Mouse (Mus musculus) neutrophil, adult 5-6 weeks (primary cell): ENCODE results near the gene Gm3327. TPM values are rescaled to one million over a fixed set of nuclear protein-coding genes. Genes with fewer than 3 reads are reported as not detected.
"Not testable (repeated sequence)": the region's sequence is repeated elsewhere in the genome, so short reads cannot be mapped to it uniquely, and the experiment has no call there.

Experiments
- ATAC-seq: fragments of 151-379, 151-347 bp; 2 replicates; pipeline ENCODE4 v1.8.0; 2017; ENCODE audit warnings: mild to moderate bottlenecking, moderate TSS enrichment; ENCODE audit not compliant: insufficient number of reproducible peaks, poor library complexity, low FRiP score, severe bottlenecking; ENCODE audit errors: extremely low read depth
- total RNA-seq: library from RNA; stranded (forward); fragments of 200-1000 nt; gene quantifications from 2 replicates; pipeline ENCODE4 v1.2.3, GENCODE M21; 2017

Gene Gm3327
- not detected in 2 replicates for total RNA-seq

GRCm38 (mm10) chr14:44123551-44123950 lies at the start of gene Gm3327:
Gene Gm3327 (plus strand): TSS chr14:44123851.
- ATAC-seq = not testable (repeated sequence)

DNA sequence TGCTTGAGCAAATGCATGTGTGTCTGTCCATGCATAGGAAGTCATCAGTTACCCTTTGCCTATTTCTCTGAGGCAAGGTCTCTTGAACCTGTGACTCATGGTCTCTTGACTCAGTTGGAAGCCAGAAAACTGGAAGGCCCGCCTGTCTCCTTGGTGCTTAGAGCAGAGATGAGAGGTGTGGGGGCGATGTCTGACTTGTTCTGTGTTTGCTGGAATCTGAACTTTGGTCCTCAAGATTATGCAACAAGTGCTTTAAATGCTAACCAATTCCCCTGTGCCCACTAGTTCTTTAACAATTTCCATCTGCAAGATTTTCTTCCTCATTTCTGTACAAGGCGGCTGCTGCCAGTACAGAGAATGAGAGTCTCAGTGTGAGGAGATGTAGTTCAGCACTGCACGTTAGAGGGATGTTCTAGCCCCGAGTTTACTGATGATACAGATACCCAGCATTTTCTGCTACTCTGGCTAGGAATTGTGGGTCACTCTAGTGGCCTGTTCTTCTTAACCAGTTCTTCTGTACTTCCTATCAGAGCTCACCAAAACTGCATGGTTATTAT lies 45.8 kb upstream of the Gm3327 start:
- not testable (repeated sequence) for ATAC-seq

DNA sequence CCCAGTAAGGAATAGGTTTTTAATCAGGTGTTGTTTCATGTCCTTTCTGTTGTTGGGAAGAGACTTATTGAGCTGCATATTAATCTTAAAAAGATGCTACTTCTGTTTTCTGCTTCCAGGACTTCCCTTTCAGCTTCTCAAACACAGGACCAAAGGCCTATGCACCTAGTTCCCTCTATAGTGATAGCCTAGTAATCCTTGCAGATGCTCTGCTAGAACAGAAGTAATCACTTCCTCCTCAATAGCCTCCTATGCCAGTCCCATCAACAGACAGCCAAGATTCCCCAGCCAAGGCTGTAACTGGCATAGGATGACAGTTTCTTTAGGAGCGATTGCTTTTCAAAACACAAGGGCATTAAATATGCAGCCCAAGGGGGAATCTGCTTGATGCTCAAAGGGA lies 37.1 kb upstream of the Gm3327 start:
- peak; percentile 47; the same call in 1 of the 2 replicates for ATAC-seq

DNA sequence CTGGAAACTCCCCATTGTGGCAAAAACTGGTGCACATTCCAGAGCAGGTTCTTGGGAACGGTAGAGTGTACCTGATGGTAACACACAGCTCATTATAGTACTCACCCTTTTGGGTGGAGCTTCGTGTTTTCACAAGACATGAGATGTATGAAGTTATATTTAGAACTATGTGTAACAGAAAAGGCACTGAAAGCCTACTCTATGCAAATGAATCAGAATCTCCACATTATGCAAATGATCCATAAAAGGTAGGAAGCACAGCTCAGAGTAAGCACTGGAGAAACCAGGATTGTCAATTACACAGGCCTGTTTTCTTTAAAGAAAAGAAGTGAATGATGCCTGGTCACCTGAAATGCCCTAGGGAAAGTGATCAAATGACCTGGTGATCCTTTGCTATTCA lies 36.1 kb upstream of the Gm3327 start:
- ATAC-seq = not testable (repeated sequence)

DNA sequence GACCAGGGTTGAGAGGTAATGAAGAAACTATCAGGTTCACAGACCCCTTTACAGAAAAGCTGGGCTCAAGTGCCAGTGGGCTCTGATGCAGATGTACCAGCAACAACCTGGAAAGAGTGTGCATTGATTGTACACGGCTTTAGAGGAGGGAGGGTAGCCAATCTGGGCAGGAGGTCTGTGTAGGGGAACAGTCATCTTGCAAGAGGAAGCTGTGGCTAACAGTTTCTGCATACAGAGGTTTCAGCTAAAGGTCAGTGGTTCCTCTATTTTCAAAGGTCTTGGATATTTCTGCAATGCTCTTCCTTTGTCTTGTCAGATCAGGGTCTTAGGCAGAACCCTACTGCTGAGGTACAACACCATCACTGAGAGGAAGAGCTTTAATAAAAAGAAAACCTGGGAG lies 32.1 kb upstream of the Gm3327 start:
- peak; percentile 86 for ATAC-seq

DNA sequence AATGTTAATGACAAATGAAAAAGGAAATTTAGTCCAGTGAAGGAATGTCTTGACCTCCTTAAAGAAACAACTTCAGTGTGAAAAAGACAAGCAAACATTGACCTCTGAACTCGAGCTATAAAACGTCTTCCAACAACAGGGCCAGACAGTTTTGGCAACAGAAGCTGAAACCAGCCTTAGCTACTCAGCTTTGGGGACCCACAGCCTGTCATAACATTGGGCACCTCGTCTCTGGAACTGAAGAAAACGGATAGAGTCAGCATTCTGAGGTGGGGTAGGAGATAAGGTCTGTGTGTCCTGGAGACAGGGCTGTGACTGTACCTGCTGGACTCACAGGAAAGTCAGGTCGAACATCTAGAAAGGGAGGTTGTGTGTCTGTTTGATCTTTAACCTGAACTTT lies 29.2 kb upstream of the Gm3327 start:
- ATAC-seq = not testable (repeated sequence)

GRCm38 (mm10) chr14:44100030-44100429 lies 23.6 kb upstream of the Gm3327 start:
- peak; percentile 80 for ATAC-seq

DNA sequence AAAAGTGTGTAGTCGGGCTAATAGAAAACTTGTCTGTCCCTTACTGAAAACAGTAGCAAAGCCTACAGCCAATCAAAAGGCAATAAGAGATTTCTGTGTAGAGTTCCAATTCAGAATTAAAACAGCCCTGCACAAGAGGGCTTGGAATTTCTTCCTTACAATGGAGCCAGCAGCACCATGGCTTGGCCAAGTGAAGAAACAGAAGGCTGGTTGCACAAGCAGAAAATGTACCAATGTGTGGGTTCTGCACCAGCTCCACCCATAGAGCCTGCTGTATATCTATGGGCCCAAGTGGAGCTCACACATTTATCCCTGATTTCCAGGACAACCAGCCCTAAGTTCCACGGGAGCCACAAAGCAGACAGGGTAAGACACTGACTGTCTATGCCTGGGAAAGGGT lies 21.3 kb upstream of the Gm3327 start, which contains the start of gene Ear2:
Gene Ear2, plus strand, starts transcription at position 301 of the 400 bp plus-strand sequence.
- ATAC-seq = not testable (repeated sequence)

DNA sequence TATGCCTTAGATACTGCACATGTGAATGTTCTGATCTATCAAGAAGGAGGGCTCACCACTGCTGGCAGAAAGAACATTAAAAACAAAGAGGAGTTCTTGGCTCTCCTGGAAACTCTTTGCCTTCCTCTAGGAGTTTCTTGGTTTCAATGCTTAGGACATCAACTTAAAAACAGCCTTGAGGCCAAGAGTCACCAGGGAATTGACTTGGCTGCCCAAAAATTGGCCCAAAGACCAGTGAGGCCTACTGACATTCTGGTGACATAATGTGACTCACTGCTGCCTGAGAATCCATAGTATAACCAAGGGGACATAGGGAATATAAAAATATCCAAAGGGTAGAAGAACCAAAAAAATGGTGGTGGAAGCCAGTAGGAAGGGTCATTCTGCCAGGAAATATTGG lies 12.7 kb upstream of the Gm3327 start:
- no peak for ATAC-seq

Other genes with a start within 250 kb of the Gm3327 start
- gene Ear1, start 248.3 kb upstream of the Gm3327 start, total RNA-seq = 1.6 and 4.5 TPM in 2 replicates
- not detected in 2 replicates for gene Ear10, start 200.3 kb upstream of the Gm3327 start, total RNA-seq
- gene Gm8113, start 198.5 kb upstream of the Gm3327 start, total RNA-seq = not detected in 2 replicates
- not detected in 2 replicates for gene Ang5, start 166.8 kb upstream of the Gm3327 start, total RNA-seq
- not detected in 2 replicates for gene Ang6, start 121.6 kb upstream of the Gm3327 start, total RNA-seq
- 13.2 and 22.7 TPM in 2 replicates for gene Ear2, start 21.2 kb upstream of the Gm3327 start, total RNA-seq
- gene Gm8212, start 73.8 kb downstream of the Gm3327 start, total RNA-seq = not detected in 2 replicates
- gene 4930503E14Rik, start 89.4 kb downstream of the Gm3327 start, total RNA-seq = not detected in 2 replicates
- not detected in 2 replicates for gene Gm8220, start 161.7 kb downstream of the Gm3327 start, total RNA-seq
- not detected in 2 replicates for gene Gm5930, start 214.7 kb downstream of the Gm3327 start, total RNA-seq
- not detected in 2 replicates for gene Gm8229, start 241.5 kb downstream of the Gm3327 start, total RNA-seq